Comparison of ENCODE assay signal across 19 mouse cellular contexts in genomic region chr16:51989259-51989658, GRCm38 (mm10). TPM values are rescaled to one million over a fixed set of nuclear protein-coding genes. Genes with fewer than 3 reads are reported as not detected.
A peak's percentile ranks its signal among the peaks of the same experiment; 100 is the strongest.
DNase-seq lines count a peak whose midpoint lies in the region; ATAC-seq and TF ChIP-seq lines count a peak whose summit lies in the region.
"Had no signal": no experiment of that assay in that cellular context is flagged by ENCODE, and none has a peak within 500 bp of the region (broad histone marks: within the 10 kb centered on the region; RNA-seq: fewer than 3 reads in every experiment).

No protein-coding gene starts in this region.

- no peak overlapping the region for H3K27ac ChIP-seq in kidney, embryonic 14.5 days (ENCODE audit: low read depth, low read length)
- 0 out of 2 replicates have a peak overlapping the region, but pooled peaks have one; percentile 23 for H3K27ac ChIP-seq in limb, embryonic 12.5 days
- no peak overlapping the region for H3K27ac ChIP-seq in midbrain, postnatal 0 days (ENCODE audit: low read depth, low read length)
- H3K27ac ChIP-seq: embryonic facial prominence, embryonic 12.5 days; forebrain, embryonic 10.5 days; left cerebral cortex, adult 2 months; limb, embryonic 15.5 days; neural tube, embryonic 13.5 days; stomach, embryonic 15.5 days had no signal

- WGBS in kidney, embryonic 14.5 days = 70% methylated on average over 3 of the region's 3 CpGs
- 30% methylated on average over 3 of the region's 3 CpGs for WGBS in limb, embryonic 12.5 days
- WGBS in midbrain, postnatal 0 days = 88% methylated on average over 3 of the region's 3 CpGs

- no peaks in the 10 kb centered on the region for H3K36me3 ChIP-seq in kidney, embryonic 14.5 days (ENCODE audit: control insufficient read depth, insufficient read depth, low read length)
- H3K36me3 ChIP-seq in limb, embryonic 12.5 days = no peaks in the 10 kb centered on the region
- no peaks in the 10 kb centered on the region for H3K36me3 ChIP-seq in midbrain, postnatal 0 days (ENCODE audit: insufficient read depth, low read length)
- H3K36me3 ChIP-seq: embryonic facial prominence, embryonic 12.5 days; forebrain, embryonic 10.5 days; heart, embryonic 12.5 days; limb, embryonic 15.5 days; neural tube, embryonic 13.5 days; stomach, embryonic 15.5 days had no signal

- H3K9me3 ChIP-seq in kidney, embryonic 14.5 days (ENCODE audit: control insufficient read depth, low read length) = no peaks in the 10 kb centered on the region
- H3K9me3 ChIP-seq in limb, embryonic 12.5 days = no peaks in the 10 kb centered on the region
- no peaks in the 10 kb centered on the region for H3K9me3 ChIP-seq in midbrain, postnatal 0 days (ENCODE audit: low read length)
- H3K9me3 ChIP-seq: embryonic facial prominence, embryonic 12.5 days; forebrain, embryonic 10.5 days; heart, embryonic 12.5 days; limb, embryonic 15.5 days; megakaryocyte, embryonic 14.5 days; neural tube, embryonic 13.5 days; stomach, embryonic 15.5 days had no signal

- H3K4me1 ChIP-seq in kidney, embryonic 14.5 days (ENCODE audit: control insufficient read depth, insufficient read depth, low read length) = no peaks in the 10 kb centered on the region
- peaks cover 12% of the 10 kb centered on the region; the same call in 1 of the 2 replicates for H3K4me1 ChIP-seq in limb, embryonic 12.5 days (replicated peaks)
- H3K4me1 ChIP-seq in midbrain, postnatal 0 days (ENCODE audit: insufficient read depth, low read length) = no peaks in the 10 kb centered on the region
- H3K4me1 ChIP-seq: embryonic facial prominence, embryonic 12.5 days; limb, embryonic 15.5 days; stomach, embryonic 15.5 days had no signal

- TF ChIP-seq CTCF in midbrain, postnatal 0 days (IDR thresholded peaks at IDR 0.05) = no peak

- H3K4me3 ChIP-seq in kidney, embryonic 14.5 days (ENCODE audit: low read length) = no peak overlapping the region
- no peak overlapping the region for H3K4me3 ChIP-seq in limb, embryonic 12.5 days (replicated peaks)
- H3K4me3 ChIP-seq in midbrain, postnatal 0 days (ENCODE audit: low read depth, low read length) = no peak overlapping the region
- H3K4me3 ChIP-seq: embryonic facial prominence, embryonic 12.5 days; forebrain, embryonic 10.5 days; heart, embryonic 12.5 days; left cerebral cortex, adult 2 months; limb, embryonic 15.5 days; megakaryocyte, embryonic 14.5 days; neural tube, embryonic 13.5 days; stomach, embryonic 15.5 days had no signal

- H3K4me2 ChIP-seq in kidney, embryonic 14.5 days (replicated peaks; ENCODE audit: low read depth, low read length) = no peak overlapping the region
- no peak overlapping the region for H3K4me2 ChIP-seq in limb, embryonic 12.5 days
- no peak overlapping the region for H3K4me2 ChIP-seq in midbrain, postnatal 0 days (ENCODE audit: low read depth, low read length, poor library complexity, severe bottlenecking)
- H3K4me2 ChIP-seq: embryonic facial prominence, embryonic 12.5 days; heart, embryonic 12.5 days; limb, embryonic 15.5 days; neural tube, embryonic 13.5 days; stomach, embryonic 15.5 days had no signal

- DNase-seq in kidney, adult 18-20 months = no peak
- DNase-seq in CD4-positive helper T cell, adult 2 months (ENCODE audit: low read depth, low spot score) = peak; percentile 36
- DNase-seq in forelimb bud, embryonic 11.5 days (ENCODE audit: low read depth, low spot score) = peak; percentile 54
- DNase-seq in adrenal gland, postnatal 25 days = no peak
- DNase-seq in ovary, adult 18-20 months (ENCODE audit: low spot score) = no peak
- DNase-seq in midbrain, postnatal 0 days (ENCODE audit: low spot score) = no peak
- DNase-seq: cerebellum, postnatal 14 days; heart, postnatal 36 days had no signal

- H3K9ac ChIP-seq in kidney, embryonic 14.5 days (ENCODE audit: low read depth, low read length) = no peak overlapping the region
- no peak overlapping the region for H3K9ac ChIP-seq in limb, embryonic 12.5 days (replicated peaks)
- H3K9ac ChIP-seq in midbrain, postnatal 0 days (replicated peaks; ENCODE audit: low read length, poor library complexity, severe bottlenecking) = no peak overlapping the region
- H3K9ac ChIP-seq: embryonic facial prominence, embryonic 12.5 days; heart, embryonic 12.5 days; limb, embryonic 15.5 days; neural tube, embryonic 13.5 days; stomach, embryonic 15.5 days had no signal

- peak; percentile 55; the same call in 1 of the 2 replicates for ATAC-seq in kidney, embryonic 14.5 days (ENCODE audit: low FRiP score, low TSS enrichment)
- 0 out of 2 replicates have a peak, but pooled peaks have one; percentile 63 for ATAC-seq in limb, embryonic 12.5 days (ENCODE audit: insufficient number of reproducible peaks, insufficient read depth, low FRiP score, low TSS enrichment, low read depth)
- ATAC-seq in midbrain, postnatal 0 days (ENCODE audit: low FRiP score) = no peak
- ATAC-seq: intestine, embryonic 16.5 days had no signal

- H3K27me3 ChIP-seq in kidney, embryonic 14.5 days (ENCODE audit: control insufficient read depth, insufficient read depth, low read length) = no peaks in the 10 kb centered on the region
- no peaks in the 10 kb centered on the region for H3K27me3 ChIP-seq in limb, embryonic 12.5 days
- H3K27me3 ChIP-seq in midbrain, postnatal 0 days (ENCODE audit: insufficient read depth, low read length) = no peaks in the 10 kb centered on the region
- H3K27me3 ChIP-seq: embryonic facial prominence, embryonic 12.5 days; heart, embryonic 12.5 days; limb, embryonic 15.5 days; megakaryocyte, embryonic 14.5 days; neural tube, embryonic 13.5 days; stomach, embryonic 15.5 days had no signal

RNA-seq across cellular contexts. Expression of gene Cblb, which starts 41.8 kb away (rescaled TPM):
- polyA plus RNA-seq in kidney, embryonic 14.5 days (2014; fragmentation: Nextera tagmentation; extraction: Ambion mirVana) = 13.9 and 27.2 TPM in 2 replicates
- 21.4 and 24.2 TPM in 2 replicates for polyA plus RNA-seq in limb, embryonic 12.5 days (2016; fragmentation: Nextera tagmentation; extraction: Ambion mirVana)
- total RNA-seq in adrenal gland, postnatal 25 days (2021) = 28.5 and 29.7 TPM in 2 replicates
- 12.0 and 12.6 TPM in 2 replicates for total RNA-seq in midbrain, postnatal 0 days (2014; rRNA removed)
- 4.1 and 4.5 TPM in 2 replicates for polyA plus RNA-seq in midbrain, postnatal 0 days (2015; fragmentation: Nextera tagmentation; extraction: Ambion mirVana)

Comparison
In these comparisons a context has a peak if more than half of its experiments do, and no peak if none do; other contexts are left out.
1. DNase-seq: peak in CD4-positive helper T cell, adult 2 months (single experiment) and forelimb bud, embryonic 11.5 days (single experiment); none in kidney, adult 18-20 months (single experiment), adrenal gland, postnatal 25 days (single experiment), ovary, adult 18-20 months (single experiment) and midbrain, postnatal 0 days (single experiment).